Mouse (Mus musculus) kidney, adult 8-10 months (tissue): ENCODE data around the gene Runx2.

Experiments used
- DNase-seq, 2 experiments: peaks; one replicate each; pipeline ENCODE4 v3.0.0; 2022

Gene Runx2

GRCm38 (mm10) chr17:44767375-44767774 lies 47.2 kb downstream of the Runx2 start:
- no peak for DNase-seq

- no peak for DNase-seq
Observed at GRCm38 (mm10) chr17:44766975-44767374, 47.6 kb downstream of the Runx2 start.

GRCm38 (mm10) chr17:44766318-44766717 lies 48.3 kb downstream of the Runx2 start:
- no peak for DNase-seq

- no peak for DNase-seq
Observed at GRCm38 (mm10) chr17:44745378-44745777, 69.2 kb downstream of the Runx2 start.

GRCm38 (mm10) chr17:44743780-44744179 lies 70.8 kb downstream of the Runx2 start:
- DNase-seq, result no peak

GRCm38 (mm10) chr17:44742246-44742645 lies 72.4 kb downstream of the Runx2 start:
- DNase-seq, result no peak

GRCm38 (mm10) chr17:44738121-44738637 lies 76.4 kb downstream of the Runx2 start:
- DNase-seq, result no peak

- DNase-seq, result peak in 1 of 2 experiments; percentile 13
Observed at GRCm38 (mm10) chr17:44737275-44738120, 77.1 kb downstream of the Runx2 start.

- peak; percentile 14 to 51 for DNase-seq
Observed at GRCm38 (mm10) chr17:44735991-44736561, 78.5 kb downstream of the Runx2 start.

- peak; percentile 14 to 26 for DNase-seq
Observed at GRCm38 (mm10) chr17:44735223-44735990, 79.2 kb downstream of the Runx2 start.

- peak; percentile 13 to 14 for DNase-seq
Observed at GRCm38 (mm10) chr17:44734501-44735222, 79.9 kb downstream of the Runx2 start.

GRCm38 (mm10) chr17:44733544-44734310 lies 80.9 kb downstream of the Runx2 start:
- DNase-seq, result no peak

GRCm38 (mm10) chr17:44728464-44728863 lies 86.1 kb downstream of the Runx2 start:
- no peak for DNase-seq

GRCm38 (mm10) chr17:44727675-44728074 lies 86.9 kb downstream of the Runx2 start:
- DNase-seq, result no peak

GRCm38 (mm10) chr17:44724805-44725480 lies 89.7 kb downstream of the Runx2 start:
- DNase-seq, result no peak

- no peak for DNase-seq
Observed at GRCm38 (mm10) chr17:44724255-44724654, 90.3 kb downstream of the Runx2 start.

- DNase-seq, result no peak
Observed at GRCm38 (mm10) chr17:44722103-44722792, 92.3 kb downstream of the Runx2 start.

- DNase-seq, result no peak
Observed at GRCm38 (mm10) chr17:44718591-44718990, 96.0 kb downstream of the Runx2 start.

- no peak for DNase-seq
Observed at GRCm38 (mm10) chr17:44718036-44718435, 96.6 kb downstream of the Runx2 start.

- DNase-seq, result no peak
Observed at GRCm38 (mm10) chr17:44714116-44714515, 100.5 kb downstream of the Runx2 start.

- DNase-seq, result no peak
Observed at GRCm38 (mm10) chr17:44713404-44713803, 101.2 kb downstream of the Runx2 start.
